Mouse (Mus musculus): ENCODE data around the gene Tmem106b. TPM values are rescaled to one million over a fixed set of nuclear protein-coding genes. Genes with fewer than 3 reads are reported as not detected.
A peak's percentile ranks its signal among the peaks of the same experiment; 100 is the strongest.

The Tmem106b gene
- polyA plus RNA-seq (2012; ENCODE audit: insufficient read depth, low replicate concordance): 3.1 and 11.4 TPM in 2 replicates

- Histone ChIP-seq H3K4me3 (replicated peaks) (peak within 1 kb of the TSS; percentile 95), H3K9me3 (no peaks in the 10 kb centered on the region), H3K36me3 (replicated peaks; ENCODE audit: low read length) (peaks cover 32% of the 10 kb centered on the region), H3K27me3 (replicated peaks) (no peaks in the 10 kb centered on the region), H3K4me1 (peaks cover 16% of the 10 kb centered on the region)
- no peak for TF ChIP-seq FLI1 (IDR thresholded peaks at IDR 0.05; ENCODE audit: low read length)
- no peak for TF ChIP-seq GATA1 (IDR thresholded peaks at IDR 0.05; ENCODE audit: borderline replicate concordance, low read length)
Measured at GRCm38 (mm10) chr6:13069302-13070146, at the start of gene Tmem106b. TSS of gene Tmem106b (plus strand) at chr6:13069759.

- H3K4me3 ChIP-seq (replicated peaks): no peak overlapping the region
- no peaks in the 10 kb centered on the region for H3K36me3 ChIP-seq (replicated peaks; ENCODE audit: low read length)
- no peaks in the 10 kb centered on the region for H3K27me3 ChIP-seq (replicated peaks)
- no peaks in the 10 kb centered on the region for H3K9me3 ChIP-seq
- no peaks in the 10 kb centered on the region for H3K4me1 ChIP-seq
- TF ChIP-seq FLI1 (IDR thresholded peaks at IDR 0.05; ENCODE audit: low read length): no peak
- no peak for TF ChIP-seq GATA1 (IDR thresholded peaks at IDR 0.05; ENCODE audit: borderline replicate concordance, low read length)
Measured at GRCm38 (mm10) chr6:13021245-13022100, 48.1 kb upstream of the Tmem106b start.

- TF ChIP-seq GATA1 (IDR thresholded peaks at IDR 0.05; ENCODE audit: borderline replicate concordance, low read length): no peak
- no peak for TF ChIP-seq FLI1 (IDR thresholded peaks at IDR 0.05; ENCODE audit: low read length)
- no peaks in the 10 kb centered on the region for H3K36me3 ChIP-seq (replicated peaks; ENCODE audit: low read length)
- H3K4me3 ChIP-seq (replicated peaks): no peak overlapping the region
- no peaks in the 10 kb centered on the region for H3K27me3 ChIP-seq (replicated peaks)
- H3K9me3 ChIP-seq: no peaks in the 10 kb centered on the region
- no peaks in the 10 kb centered on the region for H3K4me1 ChIP-seq
Measured at GRCm38 (mm10) chr6:13030558-13030957, 39.0 kb upstream of the Tmem106b start.

GRCm38 (mm10) chr6:13030961-13031360 lies 38.6 kb upstream of the Tmem106b start:
- no peaks in the 10 kb centered on the region for H3K27me3 ChIP-seq (replicated peaks)
- no peak overlapping the region for H3K4me3 ChIP-seq (replicated peaks)
- H3K36me3 ChIP-seq (replicated peaks; ENCODE audit: low read length): no peaks in the 10 kb centered on the region
- TF ChIP-seq FLI1 (IDR thresholded peaks at IDR 0.05; ENCODE audit: low read length): no peak
- no peak for TF ChIP-seq GATA1 (IDR thresholded peaks at IDR 0.05; ENCODE audit: borderline replicate concordance, low read length)
- no peaks in the 10 kb centered on the region for H3K9me3 ChIP-seq
- no peaks in the 10 kb centered on the region for H3K4me1 ChIP-seq

GRCm38 (mm10) chr6:13052408-13053200 lies 17.0 kb upstream of the Tmem106b start:
- TF ChIP-seq FLI1 (IDR thresholded peaks at IDR 0.05; ENCODE audit: low read length) (no peak), GATA1 (IDR thresholded peaks at IDR 0.05; ENCODE audit: borderline replicate concordance, low read length) (no peak)
- H3K36me3 ChIP-seq (replicated peaks; ENCODE audit: low read length): no peaks in the 10 kb centered on the region
- no peaks in the 10 kb centered on the region for H3K27me3 ChIP-seq (replicated peaks)
- H3K9me3 ChIP-seq: peaks cover 4% of the 10 kb centered on the region; the same call in 1 of the 2 replicates
- H3K4me3 ChIP-seq (replicated peaks): no peak overlapping the region
- H3K4me1 ChIP-seq: no peaks in the 10 kb centered on the region

GRCm38 (mm10) chr6:13061276-13062039 lies 8.1 kb upstream of the Tmem106b start:
- TF ChIP-seq GATA1 (IDR thresholded peaks at IDR 0.05; ENCODE audit: borderline replicate concordance, low read length) (no peak), FLI1 (IDR thresholded peaks at IDR 0.05; ENCODE audit: low read length) (no peak)
- H3K36me3 ChIP-seq (replicated peaks; ENCODE audit: low read length): no peaks in the 10 kb centered on the region
- no peak overlapping the region for H3K4me3 ChIP-seq (replicated peaks)
- H3K27me3 ChIP-seq (replicated peaks): no peaks in the 10 kb centered on the region
- H3K4me1 ChIP-seq: no peaks in the 10 kb centered on the region
- no peaks in the 10 kb centered on the region for H3K9me3 ChIP-seq

- no peaks in the 10 kb centered on the region for H3K36me3 ChIP-seq (replicated peaks; ENCODE audit: low read length)
- TF ChIP-seq GATA1 (IDR thresholded peaks at IDR 0.05; ENCODE audit: borderline replicate concordance, low read length) (no peak), FLI1 (IDR thresholded peaks at IDR 0.05; ENCODE audit: low read length) (no peak)
- no peaks in the 10 kb centered on the region for H3K27me3 ChIP-seq (replicated peaks)
- no peaks in the 10 kb centered on the region for H3K9me3 ChIP-seq
- no peak overlapping the region for H3K4me3 ChIP-seq (replicated peaks)
- H3K4me1 ChIP-seq: no peaks in the 10 kb centered on the region
Measured at GRCm38 (mm10) chr6:13062063-13062462, 7.5 kb upstream of the Tmem106b start.

- TF ChIP-seq FLI1 (IDR thresholded peaks at IDR 0.05; ENCODE audit: low read length): no peak
- TF ChIP-seq GATA1 (IDR thresholded peaks at IDR 0.05; ENCODE audit: borderline replicate concordance, low read length): no peak
- no peaks in the 10 kb centered on the region for H3K4me1 ChIP-seq
Measured at GRCm38 (mm10) chr6:13062691-13063255, 6.8 kb upstream of the Tmem106b start.

More at GRCm38 (mm10) chr6:13062691-13063255, 6.8 kb upstream of the Tmem106b start:
- no peaks in the 10 kb centered on the region for H3K36me3 ChIP-seq (replicated peaks; ENCODE audit: low read length)
- no peaks in the 10 kb centered on the region for H3K9me3 ChIP-seq
- H3K27me3 ChIP-seq (replicated peaks): no peaks in the 10 kb centered on the region
- no peak overlapping the region for H3K4me3 ChIP-seq (replicated peaks)
